Mouse (Mus musculus) adrenal gland, postnatal 25 days (tissue): ENCODE results near the gene 2010300C02Rik. TPM values are rescaled to one million over a fixed set of nuclear protein-coding genes. Genes with fewer than 3 reads are reported as not detected.

Experiments used
- DNase-seq: peaks from one replicate; pipeline ENCODE4 v3.0.0; 2021; ENCODE audit warnings: mixed read lengths
- total RNA-seq: library from RNA; stranded (reverse); gene quantifications from 2 replicates; pipeline ENCODE4 v1.2.3, GENCODE M21; 2021

Gene 2010300C02Rik
- total RNA-seq, 1 experiment from 2014 or later, result 2.6 TPM

- no peak for DNase-seq
Observed at GRCm38 (mm10) chr1:37667386-37667785, 52.5 kb downstream of the 2010300C02Rik start.

- no peak for DNase-seq
Observed at GRCm38 (mm10) chr1:37666587-37666986, 53.3 kb downstream of the 2010300C02Rik start.

GRCm38 (mm10) chr1:37665539-37666323 lies 54.2 kb downstream of the 2010300C02Rik start:
- DNase-seq, result no peak

- no peak for DNase-seq
Observed at GRCm38 (mm10) chr1:37664496-37664895, 55.4 kb downstream of the 2010300C02Rik start.

- DNase-seq, result no peak
Observed at GRCm38 (mm10) chr1:37663606-37664005, 56.3 kb downstream of the 2010300C02Rik start.

- no peak for DNase-seq
Observed at GRCm38 (mm10) chr1:37656017-37656416, 63.9 kb downstream of the 2010300C02Rik start.

GRCm38 (mm10) chr1:37653992-37654391 lies 65.9 kb downstream of the 2010300C02Rik start:
- DNase-seq, result no peak

- no peak for DNase-seq
Observed at GRCm38 (mm10) chr1:37647066-37647465, 72.8 kb downstream of the 2010300C02Rik start.

- no peak for DNase-seq
Observed at GRCm38 (mm10) chr1:37644501-37644900, 75.4 kb downstream of the 2010300C02Rik start.

- no peak for DNase-seq
Observed at GRCm38 (mm10) chr1:37643794-37644365, 76.0 kb downstream of the 2010300C02Rik start.

- no peak for DNase-seq
Observed at GRCm38 (mm10) chr1:37641361-37641760, 78.5 kb downstream of the 2010300C02Rik start.

- peak; percentile 79 for DNase-seq
Observed at GRCm38 (mm10) chr1:37639101-37639500, 80.8 kb downstream of the 2010300C02Rik start.

GRCm38 (mm10) chr1:37638560-37638959 lies 81.3 kb downstream of the 2010300C02Rik start:
- no peak for DNase-seq

- DNase-seq, result no peak
Observed at GRCm38 (mm10) chr1:37637571-37637970, 82.3 kb downstream of the 2010300C02Rik start.

GRCm38 (mm10) chr1:37636824-37637223 lies 83.1 kb downstream of the 2010300C02Rik start:
- no peak for DNase-seq

GRCm38 (mm10) chr1:37636169-37636568 lies 83.7 kb downstream of the 2010300C02Rik start:
- peak; percentile 39 for DNase-seq

- DNase-seq, result no peak
Observed at GRCm38 (mm10) chr1:37635716-37636115, 84.2 kb downstream of the 2010300C02Rik start.

- peak; percentile 50 for DNase-seq
Observed at GRCm38 (mm10) chr1:37634658-37635057, 85.2 kb downstream of the 2010300C02Rik start.

- no peak for DNase-seq
Observed at GRCm38 (mm10) chr1:37633516-37633915, 86.4 kb downstream of the 2010300C02Rik start.

- no peak for DNase-seq
Observed at GRCm38 (mm10) chr1:37632425-37632824, 87.5 kb downstream of the 2010300C02Rik start.

- DNase-seq, result no peak
Observed at GRCm38 (mm10) chr1:37631456-37631855, 88.4 kb downstream of the 2010300C02Rik start.

GRCm38 (mm10) chr1:37630412-37631210 lies 89.3 kb downstream of the 2010300C02Rik start:
- DNase-seq, result no peak

- no peak for DNase-seq
Observed at GRCm38 (mm10) chr1:37629876-37630275, 90.0 kb downstream of the 2010300C02Rik start.
